Mouse (Mus musculus) frontal cortex, postnatal 25 days (tissue): Measurements from ENCODE around the gene Frat2.

Experiments
- DNase-seq, 2 experiments: peaks; one replicate each; pipeline ENCODE4 v3.0.0; 2022; ENCODE audit warnings: low spot score in 2 of 2

Frat2 gene

DNA sequence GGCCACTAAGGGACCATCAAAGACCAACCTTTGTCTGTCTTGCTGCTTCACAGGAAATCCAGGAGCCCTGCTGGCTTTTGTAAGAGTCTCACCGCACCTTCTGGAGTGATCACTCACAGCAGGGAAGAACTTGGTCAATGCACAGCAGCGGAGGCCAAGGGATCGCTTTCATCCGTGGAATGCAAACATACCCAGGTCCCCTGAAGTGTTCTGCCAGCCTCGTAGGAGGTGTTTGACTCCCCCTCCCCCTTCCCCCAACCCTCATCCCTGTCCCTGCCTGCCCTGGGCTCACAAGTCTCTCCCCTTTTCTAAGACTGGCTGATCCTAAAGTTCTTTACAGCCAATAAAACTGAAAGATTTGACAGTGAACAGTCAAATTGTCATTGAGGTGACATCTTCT is 26.5 kb downstream of the Frat2 start:
- DNase-seq = no peak

DNA sequence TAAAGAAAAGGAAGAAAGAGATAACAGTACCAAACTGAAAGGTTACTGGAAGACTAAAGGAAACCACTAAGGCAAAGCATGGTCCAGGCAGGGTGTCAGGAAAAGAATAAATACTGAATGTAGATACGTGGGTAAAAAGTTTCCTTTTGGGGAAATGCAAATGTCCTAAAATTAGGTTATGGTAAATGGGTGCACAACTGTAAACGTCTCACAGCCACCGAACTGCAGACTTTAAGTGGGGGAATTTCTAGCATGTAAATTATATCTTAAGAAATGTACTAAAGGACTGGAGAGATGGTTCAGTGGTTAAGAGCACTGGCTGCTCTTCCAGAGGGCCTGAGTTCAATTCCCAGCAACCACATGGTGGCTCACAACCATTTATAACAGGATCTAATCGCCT is 29.2 kb downstream of the Frat2 start:
- DNase-seq = no peak

DNA sequence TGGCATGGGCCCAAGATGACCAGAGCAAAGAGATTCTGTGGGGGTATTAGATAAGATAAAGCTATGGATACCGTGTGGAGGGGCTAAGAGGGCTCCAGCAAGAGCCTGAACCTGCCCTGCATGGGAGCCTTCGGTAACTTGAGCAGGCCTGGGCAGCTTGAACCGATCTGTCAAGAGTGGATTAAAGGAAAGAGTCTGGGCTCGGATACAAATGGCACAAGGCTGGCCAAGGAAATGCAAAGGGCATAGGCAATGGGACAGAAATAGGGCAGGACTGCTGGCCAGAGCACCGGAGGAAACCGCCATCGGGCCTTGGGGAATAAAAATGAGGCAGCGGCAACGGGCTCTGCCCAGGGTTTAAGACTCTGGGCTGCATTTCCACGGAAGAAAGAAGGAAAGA is 30.6 kb downstream of the Frat2 start:
- DNase-seq = no peak

DNA sequence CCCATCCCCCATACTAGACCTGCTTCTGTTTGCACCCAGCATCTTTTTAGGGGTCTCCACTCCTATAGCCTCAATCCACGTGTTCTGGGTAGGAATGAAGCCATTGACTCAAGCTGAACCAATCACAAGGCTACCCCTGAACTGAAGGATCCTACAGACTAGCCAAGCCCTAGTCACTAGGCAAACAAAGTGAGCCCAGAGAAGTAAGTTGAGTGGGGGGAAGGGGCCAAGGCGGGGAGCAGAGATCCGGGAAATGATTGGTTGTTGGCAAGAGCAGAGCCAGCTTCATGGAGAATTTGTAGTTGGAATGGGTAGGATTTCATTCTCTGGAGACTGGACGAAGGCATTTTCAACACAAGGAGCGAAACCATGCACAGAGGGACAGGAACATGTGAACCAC is 31.0 kb downstream of the Frat2 start:
- DNase-seq = no peak

DNA sequence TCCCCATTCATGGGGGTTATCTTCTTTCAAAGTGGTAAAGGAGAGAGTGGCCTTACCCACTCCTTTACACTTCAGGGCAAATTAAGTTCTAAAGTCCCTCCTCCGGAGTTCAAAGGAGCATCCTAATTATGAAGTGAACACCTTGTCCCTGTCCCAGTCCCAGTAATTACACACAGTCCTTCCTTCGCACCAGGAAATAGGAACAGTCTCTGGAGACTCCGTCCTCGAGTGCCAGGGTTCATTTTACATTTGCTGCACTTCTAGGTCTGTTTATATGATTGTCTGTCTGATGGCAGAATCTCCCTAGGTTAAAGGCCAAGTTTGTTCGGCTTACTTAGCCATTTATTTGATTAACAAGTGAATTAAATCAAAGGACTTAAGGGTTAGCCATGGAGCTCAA is 31.5 kb downstream of the Frat2 start:
- no peak for DNase-seq

DNA sequence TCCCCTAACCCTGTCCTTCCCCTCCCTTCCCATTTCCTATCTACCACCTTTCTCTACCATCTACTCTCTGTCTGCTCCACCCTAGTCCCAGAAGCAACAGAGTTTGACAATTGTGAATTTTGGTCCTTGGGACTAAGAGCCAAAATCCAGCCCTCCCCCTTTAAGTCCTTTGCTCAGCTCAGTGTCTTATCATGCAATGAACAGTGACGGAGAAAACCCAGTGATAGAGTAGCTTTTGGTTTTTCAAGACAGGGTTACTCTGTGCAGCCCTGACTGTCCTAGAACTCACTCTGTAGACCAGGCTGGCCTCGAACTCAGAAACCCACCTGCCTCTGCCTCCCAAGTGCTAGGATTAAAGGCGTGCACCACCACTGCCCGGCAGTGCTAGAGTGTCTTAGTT is 34.6 kb downstream of the Frat2 start:
- no peak for DNase-seq

DNA sequence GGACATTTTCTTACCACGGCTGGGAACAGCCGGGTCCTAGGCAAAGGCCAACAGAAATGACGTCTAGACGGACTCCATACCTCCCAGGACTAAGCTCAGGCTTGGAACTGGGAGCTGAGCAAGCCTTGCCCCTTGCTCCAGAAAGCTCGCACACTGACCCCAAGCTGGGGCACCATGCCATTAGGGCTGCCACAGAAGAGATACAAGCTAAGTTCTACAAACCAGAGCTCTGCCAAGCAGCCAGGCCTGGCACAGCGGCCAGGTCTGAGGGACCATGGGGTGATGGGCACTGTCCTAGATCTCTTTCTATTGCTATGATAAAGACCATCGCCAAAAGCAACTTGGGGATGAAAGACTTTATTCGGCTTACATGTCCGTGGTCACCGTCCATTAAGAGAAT is 35.4 kb downstream of the Frat2 start:
- DNase-seq = no peak

DNA sequence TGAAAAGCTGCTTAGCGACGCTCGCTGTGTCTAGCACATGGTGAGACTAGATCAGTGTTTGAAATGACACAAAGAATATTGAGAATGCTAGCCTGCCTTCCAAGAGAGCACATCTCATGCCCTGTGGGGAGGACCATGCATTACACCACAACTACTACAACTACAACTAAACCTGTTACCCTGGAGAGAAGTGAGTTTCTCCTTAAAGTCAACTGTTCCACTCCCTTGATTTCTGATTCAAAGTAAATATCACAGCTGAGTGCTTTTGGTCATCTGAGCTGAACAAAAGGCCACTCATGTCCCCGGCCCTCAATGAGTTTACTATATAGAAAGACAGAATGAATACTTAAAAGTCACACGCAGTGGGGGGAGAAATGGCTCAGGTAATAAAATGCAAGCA is 37.9 kb downstream of the Frat2 start:
- DNase-seq = no peak

DNA sequence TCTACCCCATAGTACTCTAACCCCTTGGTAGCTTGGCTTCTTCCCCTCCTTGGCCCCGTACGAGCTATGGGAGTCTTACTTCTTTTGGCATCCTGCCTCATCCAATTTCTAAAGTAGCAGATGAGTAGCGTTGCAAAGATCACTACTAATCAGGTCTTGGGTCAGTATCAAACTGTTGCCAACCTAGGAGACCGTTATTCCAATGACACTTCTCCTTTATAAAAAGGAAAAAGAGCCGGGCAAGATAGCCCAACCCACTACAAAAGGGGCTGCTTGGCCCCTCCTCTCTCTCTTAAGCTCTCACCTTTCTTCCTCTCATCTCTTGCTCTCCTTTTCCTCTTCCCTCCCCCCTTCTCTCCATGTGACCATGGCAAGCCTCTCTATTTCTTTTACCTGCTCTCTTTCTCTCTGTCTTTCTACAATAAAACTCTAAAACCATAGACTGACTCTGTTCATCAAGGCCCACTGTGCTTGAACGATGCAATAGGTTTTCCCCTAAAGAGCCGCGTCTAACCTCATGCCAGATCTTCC is 39.8 kb downstream of the Frat2 start:
- DNase-seq = no peak

DNA sequence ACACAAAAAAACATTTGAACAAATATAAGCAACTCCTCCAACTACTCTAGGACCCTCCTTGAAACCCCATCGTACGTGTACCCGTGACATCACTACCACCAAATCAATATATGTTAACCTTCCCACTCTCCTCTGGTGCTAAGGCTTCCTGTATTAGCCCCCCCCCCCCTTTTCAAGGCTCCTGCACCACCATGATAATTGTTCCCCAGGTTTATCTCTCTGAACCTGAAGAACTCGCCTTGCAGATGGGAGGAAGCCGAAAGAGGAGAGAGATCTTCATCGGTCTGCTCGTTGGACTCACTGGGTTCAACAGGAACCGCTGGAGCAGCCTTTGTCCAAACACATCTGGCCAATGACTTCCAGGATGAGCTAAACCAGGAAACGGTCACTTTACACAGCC is 40.4 kb downstream of the Frat2 start:
- no peak for DNase-seq

DNA sequence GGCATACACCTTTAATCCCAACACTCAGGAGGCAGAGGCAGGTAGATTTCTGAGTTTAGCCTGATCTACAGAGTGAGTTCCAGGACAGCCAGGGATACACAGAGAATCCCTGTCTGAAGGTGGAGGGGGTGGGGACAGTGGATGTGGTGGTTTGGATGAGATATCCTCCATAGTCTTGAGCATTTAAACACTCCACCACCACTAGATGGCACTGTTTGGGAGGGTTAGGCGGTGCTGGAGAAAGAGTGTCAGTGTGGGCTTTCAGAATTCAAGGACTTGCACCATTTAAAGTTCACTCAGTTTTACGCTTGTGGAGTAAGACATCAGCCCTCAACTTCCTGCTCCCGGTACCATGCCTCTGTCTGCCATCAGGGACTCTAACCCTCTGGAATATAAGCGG is 42.1 kb downstream of the Frat2 start:
- DNase-seq = no peak

DNA sequence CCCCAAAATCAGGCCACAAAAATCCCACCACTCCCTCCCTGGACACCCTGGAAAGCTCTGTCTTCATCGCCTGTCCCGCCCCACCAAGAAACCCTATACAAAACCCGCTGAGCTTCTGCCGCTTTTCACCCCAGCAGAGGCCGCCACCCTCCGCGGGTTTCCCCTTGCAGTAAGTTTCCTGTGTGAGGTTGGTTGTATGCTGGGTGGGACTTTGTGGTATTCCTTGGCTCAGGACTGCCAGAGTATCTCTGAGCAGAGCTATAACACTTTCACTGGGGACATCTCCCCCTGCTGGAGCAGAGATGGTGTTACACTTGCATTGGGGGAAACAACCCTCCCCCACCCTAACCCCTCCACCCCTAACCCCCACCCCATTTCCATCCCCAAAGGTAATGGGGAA is 44.6 kb downstream of the Frat2 start:
- no peak for DNase-seq

DNA sequence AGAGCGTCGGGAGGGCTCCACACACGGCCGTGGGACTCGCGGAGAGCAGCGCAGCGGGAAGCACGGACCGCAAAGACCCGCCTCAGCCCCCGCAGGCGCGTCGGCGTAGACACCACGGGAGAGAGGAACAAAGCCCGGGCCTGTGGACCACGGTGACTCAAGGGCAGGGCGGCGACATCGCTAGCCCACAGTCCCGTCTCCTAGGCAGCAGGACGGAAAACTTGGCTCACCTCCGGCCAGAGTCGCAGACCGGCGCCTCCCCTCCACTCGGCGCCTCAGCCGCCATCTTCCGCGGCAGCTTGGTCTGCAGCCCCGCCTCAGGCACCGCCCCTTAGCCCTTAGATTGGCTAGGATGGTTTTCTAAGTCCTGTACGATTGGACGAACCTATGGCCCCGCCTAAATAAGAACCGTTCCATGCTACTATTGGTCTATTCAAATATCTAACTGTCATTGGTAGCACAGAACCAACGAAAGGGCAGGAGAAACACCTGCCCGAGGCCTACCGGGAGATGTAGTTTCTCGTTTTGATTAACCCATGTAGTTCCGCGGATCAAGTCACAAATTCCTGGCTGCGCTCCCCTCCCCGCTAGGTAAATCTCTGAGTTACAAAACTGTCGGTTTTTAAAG is 46.1 kb downstream of the Frat2 start, which contains the start of gene Arhgap19:
Gene Arhgap19 (minus strand): TSS at position 306 of the 628 bp plus-strand sequence.
- peak; percentile 71 to 74 for DNase-seq

DNA sequence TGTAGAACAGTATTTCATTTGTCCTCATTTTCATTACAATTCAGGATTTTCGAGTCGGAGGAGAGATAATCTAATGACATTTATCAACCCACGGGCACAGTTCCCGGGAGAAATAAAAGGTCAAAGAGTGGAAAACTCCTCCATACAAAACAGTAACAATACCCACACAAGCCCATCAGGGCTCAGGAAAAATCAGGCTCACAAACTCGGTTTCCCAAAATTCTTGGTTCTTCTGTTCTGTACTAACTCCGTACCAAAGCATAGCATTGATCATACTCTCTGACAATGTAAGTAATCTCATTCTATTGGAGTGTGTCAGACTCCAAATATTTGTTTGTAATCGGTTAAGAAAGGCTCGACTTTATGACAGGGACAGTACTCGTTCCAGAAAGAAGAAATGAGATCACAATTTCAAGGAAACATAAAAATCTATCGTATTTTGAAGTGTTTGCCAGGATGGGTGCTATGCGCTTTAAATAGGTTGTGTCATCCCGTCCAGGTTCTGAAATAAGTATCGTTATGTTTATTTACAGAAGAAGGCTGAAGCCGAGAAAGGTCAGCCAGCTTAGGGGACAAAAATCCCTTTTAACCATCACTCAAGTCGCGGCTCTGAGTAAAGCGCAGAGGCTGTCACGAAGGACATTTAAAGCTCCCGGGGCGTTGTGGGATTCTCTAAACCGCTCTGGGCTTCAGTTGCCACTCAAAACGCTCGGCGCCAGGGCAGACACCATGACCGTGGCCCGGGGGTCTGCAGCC is 46.8 kb downstream of the Frat2 start:
- no peak for DNase-seq

DNA sequence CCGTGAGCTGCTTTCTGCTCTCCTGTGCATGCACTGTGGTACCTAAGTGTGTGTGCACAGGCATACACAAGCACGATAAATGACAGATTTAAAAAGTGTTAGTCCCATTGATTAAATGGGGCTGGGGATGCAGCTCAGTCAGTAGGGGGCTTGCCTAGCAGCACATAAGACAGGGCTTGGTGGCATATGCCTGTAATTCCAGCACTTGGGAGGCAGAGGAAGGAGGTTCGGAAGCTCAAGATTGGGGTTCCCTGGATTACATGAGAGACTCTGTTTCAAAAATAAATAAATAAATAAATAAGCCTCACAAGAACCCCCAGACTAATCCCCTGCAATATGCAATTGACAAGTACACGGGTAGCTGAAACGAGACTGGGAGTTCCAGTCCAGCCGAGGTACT is 47.5 kb downstream of the Frat2 start:
- no peak for DNase-seq

DNA sequence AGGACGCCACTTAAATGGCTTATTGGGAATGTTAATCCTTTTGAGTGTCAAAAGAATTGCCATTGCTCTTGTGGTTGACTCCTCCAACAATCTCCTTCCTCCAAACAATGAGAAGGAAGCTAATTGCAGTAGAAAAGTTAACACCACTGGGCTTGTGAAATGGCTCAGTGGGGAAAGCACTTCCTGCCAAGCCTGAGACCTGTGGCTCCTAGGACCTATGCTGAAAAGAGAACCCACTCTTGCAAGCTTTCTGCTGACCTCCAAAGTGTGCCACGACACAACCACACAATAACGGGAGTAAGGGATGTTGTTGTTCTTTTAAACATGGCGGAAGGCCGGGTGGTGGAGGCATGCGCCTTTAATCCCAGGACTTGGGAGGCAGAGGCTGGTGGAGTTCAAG is 50.4 kb downstream of the Frat2 start:
- DNase-seq = no peak

DNA sequence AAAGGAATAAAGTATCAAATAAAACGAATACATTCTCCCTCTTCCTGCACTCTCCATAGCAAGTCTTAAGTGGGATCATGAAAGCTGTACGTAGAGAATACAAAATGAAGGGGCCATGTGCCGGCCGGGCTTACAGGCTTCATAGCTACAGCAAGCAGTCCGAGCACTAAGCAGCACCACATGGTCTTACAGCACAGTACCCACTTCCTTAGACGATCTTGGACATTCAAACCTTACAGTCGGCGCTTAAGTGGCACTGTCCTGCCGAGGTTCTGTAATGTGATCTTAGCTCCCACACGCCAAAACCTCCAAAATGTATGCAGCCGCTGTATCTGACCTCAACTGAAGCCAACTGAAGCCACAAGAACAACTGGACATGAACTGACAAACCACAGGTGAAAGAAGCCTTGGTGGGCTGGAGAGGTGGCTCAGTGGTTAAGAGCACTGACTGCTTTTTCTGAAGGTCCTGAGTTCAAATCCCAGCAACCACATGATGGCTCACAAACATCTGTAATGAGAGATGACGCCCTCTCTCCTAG is 51.1 kb downstream of the Frat2 start:
- no peak for DNase-seq

DNA sequence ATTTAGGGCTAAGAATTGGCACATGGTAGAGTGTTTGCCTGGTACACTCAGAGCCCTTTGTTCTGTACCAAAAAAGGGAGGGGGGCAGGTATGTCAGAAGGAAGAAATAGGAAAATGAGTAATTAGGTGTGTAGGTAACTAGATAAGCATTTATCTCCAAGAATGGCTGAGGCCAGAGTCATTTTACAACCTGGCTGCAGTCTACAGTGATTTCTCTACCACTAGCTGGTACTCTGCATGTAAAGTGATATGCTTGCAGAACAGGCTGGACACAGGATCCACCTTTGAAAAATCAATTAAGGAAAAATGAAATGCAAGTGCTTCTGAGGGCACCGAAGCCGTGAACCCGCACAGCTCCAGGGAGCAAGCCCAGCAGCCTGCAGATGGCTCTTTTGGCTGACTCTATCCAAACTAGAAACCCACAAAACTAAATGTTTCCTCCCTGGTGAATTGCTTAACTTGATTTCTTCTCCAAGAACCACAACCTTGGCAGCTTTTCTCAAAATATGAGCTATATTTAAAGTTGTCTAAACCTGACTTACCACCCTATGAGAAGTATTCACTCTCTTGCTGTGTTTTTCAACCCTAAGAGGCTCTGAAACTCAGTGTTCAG is 51.7 kb downstream of the Frat2 start:
- DNase-seq = no peak
